Mouse (Mus musculus): Measurements from ENCODE around the gene Xylt1. TPM values are rescaled to one million over a fixed set of nuclear protein-coding genes. Genes with fewer than 3 reads are reported as not detected.

The Xylt1 gene
- polyA plus RNA-seq, 1 experiment: not detected

DNA sequence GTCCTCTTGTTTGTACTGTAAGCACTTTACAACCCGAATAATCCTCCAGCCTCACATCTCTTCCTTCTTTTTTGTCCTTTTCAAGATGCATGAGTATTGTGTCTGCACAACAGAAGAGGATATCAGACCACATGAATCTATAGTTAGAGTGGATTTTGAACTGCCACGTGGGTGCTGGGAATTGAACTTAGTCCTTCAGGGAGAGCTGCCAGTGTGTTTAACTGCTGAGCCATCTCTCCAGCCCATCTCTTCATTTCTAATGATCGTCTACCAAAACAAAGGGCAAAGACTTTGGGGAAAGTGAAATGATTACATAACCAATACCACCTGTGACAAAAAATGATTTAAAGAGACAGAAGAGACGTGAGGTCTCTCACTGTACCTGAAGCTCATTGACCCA, 5.6 kb downstream of the Xylt1 start:
- TF ChIP-seq GATA1 (IDR thresholded peaks at IDR 0.05; ENCODE audit: low read length): no peak

DNA sequence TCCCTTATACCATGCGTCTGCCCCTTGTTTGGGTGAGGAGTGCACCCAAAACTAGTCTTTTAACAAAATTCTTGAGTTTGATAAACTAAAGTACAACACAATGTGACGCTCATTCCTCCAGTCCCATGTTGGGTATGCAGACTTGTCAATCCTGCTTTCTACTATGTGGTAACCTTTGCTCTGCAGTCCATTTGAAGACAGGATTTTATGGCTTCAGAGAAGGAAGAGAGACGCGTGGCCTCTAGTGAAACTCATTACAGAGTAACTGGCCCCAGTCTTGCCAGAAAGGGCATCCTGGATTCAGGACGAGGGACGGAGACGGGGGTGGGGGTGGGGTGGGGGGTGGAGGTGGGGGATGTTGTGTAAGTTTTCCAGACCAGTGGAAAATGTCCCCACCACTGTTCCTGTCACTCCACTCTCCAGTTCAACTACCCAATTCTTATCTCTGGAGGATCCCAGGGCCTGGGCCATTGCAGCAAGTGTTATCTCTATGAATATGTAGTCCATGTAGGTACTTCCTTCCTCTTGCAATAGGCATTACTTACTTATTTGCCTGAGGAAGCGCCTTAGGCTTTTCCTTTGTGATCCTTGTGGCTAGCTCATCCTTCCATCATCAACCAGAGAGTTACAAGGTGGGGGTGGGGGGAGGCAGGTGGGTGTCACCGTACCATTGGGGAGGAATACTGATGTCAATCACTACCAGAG, 7.7 kb downstream of the Xylt1 start:
- no peak for TF ChIP-seq GATA1 (IDR thresholded peaks at IDR 0.05; ENCODE audit: low read length)

DNA sequence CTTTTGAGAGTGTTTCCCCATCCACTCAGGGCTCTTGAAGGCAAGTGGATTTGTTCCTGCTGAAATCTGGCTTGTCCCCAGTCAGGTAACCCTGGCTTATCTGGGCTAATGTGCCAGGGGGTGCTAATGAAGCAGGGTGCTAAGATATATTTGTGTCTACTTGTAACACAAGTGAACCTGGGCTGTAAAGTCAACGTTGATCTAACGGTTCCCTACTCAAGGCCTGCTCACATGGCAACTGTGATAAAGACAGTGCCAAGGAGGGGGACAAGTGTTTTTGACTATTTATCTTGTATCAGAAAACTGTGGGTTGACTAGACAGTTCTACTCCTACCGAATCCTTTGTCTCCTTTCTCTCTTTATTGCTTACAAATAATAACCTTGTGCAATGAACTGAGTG, 8.3 kb downstream of the Xylt1 start:
- TF ChIP-seq GATA1 (IDR thresholded peaks at IDR 0.05; ENCODE audit: low read length): no peak

DNA sequence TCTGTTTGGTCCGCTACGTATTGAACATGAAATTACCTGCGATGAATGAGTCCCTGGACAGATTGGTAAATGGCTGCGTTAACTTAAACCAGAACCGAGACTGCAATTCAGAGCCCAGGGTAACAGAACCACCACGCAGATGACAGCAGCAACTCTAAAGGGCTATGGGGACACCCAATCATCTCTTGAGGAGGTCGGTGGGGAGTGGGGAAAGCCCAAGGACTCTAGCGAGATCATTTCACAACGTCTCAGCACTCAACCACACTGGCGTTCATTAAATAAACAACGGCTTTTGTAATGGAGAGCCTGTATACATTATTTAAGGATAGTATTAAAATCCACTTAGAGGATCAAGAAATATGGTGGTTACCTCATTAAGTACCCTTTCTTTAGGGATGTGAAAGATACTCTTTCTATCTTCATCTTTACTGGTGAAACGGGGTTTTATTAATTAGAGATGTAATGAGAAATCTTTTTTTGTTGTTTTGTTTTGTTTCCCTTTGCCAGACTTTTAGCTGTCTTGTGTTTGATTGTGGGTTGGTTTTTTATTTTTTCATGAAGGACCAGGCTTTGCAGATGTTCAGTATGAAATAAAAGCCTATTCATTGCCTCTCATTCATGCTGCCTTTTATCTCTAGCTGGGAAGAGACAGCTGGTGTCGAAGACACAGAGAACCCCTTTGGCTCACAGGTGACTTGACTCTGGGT, 12.2 kb downstream of the Xylt1 start:
- TF ChIP-seq GATA1 (IDR thresholded peaks at IDR 0.05; ENCODE audit: low read length): no peak

DNA sequence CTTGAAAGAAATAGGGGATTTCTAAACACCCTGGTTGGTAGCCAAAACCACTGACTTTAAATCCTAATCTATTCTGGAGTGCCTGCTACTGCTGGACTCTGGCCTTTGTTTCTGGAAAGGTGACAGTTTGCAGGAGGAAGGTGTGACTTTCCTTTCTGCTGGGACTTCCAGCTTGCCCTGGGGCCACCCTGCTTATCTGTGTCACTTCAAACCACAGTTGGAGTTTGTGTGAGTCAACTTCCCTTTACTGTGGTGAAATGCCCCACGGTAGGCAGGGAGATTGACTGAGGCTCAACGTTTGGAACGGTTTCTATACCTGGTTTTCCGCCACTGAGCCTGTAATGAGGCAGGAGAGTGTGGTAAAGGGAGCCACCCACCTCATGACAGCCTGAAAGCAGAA, 13.2 kb downstream of the Xylt1 start:
- no peak for TF ChIP-seq GATA1 (IDR thresholded peaks at IDR 0.05; ENCODE audit: low read length)

DNA sequence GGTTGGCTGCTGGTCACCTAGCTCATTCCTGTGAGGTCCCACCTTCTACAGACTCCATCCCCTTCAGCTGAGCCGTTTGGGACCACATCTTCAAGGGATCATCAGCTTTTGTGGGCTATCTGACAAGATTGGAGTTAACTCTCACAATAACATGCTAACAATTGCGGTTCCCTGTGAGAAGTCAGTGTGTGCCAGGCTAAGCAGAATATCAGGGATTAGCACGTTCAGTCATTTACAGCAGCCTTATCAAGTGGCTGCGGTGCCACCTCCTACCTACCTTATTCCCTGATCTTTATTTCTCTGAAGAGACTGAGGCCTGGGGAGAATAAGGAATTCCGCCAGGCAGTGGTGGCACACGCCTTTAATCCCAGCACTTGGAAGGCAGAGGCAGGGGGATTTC, 13.6 kb downstream of the Xylt1 start:
- TF ChIP-seq GATA1 (IDR thresholded peaks at IDR 0.05; ENCODE audit: low read length): no peak

DNA sequence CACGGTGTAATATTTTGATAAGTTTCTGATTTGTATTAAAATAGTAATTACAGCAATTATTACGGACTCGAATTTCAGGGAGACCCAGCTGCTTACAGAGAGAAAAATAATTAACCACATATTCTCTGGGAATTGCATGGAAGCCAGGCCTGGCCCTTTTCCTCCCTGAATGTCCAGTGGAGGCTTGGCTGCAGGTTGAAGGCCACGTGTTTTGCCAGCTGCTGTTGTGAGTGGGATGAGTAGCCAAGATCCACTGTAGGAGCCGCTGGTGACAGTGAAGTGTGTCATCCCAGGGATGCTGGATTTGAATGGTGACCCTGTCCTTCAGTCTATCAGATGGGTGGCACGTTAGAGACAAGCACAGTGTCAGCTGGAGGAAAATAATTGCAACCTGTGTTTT, 14.7 kb downstream of the Xylt1 start:
- no peak for TF ChIP-seq GATA1 (IDR thresholded peaks at IDR 0.05; ENCODE audit: low read length)

DNA sequence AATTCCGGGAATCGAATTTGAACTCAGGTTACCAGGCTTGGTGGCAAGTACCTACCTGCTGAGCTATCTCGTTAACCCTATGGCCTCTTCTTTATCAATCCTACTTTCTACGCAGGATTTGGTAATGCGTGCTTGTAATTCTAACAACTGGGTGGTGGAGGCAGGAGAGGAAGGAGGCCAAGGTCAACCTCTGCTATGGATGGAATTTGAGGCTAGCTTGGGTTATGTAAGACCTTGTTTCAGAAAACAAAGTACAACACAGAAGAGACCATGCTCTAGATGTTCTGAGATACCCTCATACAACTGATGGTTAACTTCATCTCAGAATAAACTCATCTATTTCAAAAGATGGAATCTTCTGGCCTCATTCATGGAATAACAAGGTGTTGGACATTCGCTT, 17.1 kb downstream of the Xylt1 start:
- no peak for TF ChIP-seq GATA1 (IDR thresholded peaks at IDR 0.05; ENCODE audit: low read length)

DNA sequence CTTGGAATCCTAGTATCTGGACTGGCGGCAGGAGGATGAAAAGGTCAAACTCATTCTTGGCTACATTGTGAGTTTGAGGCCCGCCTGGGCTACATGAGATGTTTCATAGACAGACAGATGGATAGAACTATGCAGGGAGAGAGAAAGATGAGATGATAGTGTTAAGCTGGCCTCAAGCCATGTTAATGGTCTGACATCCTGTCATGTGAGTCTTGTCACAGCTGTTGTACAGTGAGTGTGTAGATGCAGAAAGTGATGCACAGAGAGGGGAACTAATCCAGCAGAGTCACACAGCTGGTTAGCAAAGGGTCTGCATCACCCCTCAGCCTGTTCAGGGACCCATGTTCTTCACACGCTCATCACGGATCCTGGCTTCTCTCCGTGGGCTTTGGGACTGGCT, 19.2 kb downstream of the Xylt1 start:
- TF ChIP-seq GATA1 (IDR thresholded peaks at IDR 0.05; ENCODE audit: low read length): no peak

DNA sequence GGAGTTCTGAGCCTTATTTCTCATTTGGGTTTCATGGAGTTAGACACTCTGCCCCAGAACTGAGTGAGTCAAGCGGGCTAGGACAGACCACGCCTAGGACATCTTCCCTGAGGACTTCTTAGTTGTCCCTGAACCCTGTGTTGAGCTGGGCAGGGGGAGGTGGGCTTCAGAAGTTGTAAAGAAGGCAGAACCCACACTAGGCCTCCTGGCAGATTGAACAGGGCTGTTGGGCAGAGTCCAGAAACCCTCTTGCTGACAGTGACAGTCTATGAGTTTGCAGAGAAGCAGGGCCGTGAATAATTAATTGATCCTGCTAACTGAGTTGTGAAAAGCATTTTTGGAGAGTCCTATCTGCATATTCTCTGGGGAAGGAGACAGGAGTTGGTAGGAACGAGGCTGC, 20.8 kb downstream of the Xylt1 start:
- TF ChIP-seq GATA1 (IDR thresholded peaks at IDR 0.05; ENCODE audit: low read length): no peak

DNA sequence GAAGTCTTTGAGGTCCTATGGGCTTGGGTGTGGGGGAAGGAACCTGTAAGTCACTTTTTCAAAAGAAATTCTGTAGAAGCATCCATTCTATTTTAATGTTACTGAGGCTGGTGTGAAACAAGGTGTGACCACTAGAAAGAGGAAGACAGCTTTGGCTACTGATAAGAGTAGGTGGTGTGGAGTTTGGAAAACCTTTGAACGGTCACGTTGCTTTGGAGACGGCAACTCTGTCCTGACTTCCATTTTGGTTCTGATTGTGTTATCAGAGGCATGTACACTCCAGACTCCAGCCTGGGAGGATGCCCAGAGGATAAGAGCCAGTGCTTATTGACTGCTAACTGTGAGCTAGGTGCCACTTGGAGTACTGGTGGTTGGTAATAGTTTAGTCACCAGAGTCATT, 25.6 kb downstream of the Xylt1 start:
- TF ChIP-seq GATA1 (IDR thresholded peaks at IDR 0.05; ENCODE audit: low read length): no peak

DNA sequence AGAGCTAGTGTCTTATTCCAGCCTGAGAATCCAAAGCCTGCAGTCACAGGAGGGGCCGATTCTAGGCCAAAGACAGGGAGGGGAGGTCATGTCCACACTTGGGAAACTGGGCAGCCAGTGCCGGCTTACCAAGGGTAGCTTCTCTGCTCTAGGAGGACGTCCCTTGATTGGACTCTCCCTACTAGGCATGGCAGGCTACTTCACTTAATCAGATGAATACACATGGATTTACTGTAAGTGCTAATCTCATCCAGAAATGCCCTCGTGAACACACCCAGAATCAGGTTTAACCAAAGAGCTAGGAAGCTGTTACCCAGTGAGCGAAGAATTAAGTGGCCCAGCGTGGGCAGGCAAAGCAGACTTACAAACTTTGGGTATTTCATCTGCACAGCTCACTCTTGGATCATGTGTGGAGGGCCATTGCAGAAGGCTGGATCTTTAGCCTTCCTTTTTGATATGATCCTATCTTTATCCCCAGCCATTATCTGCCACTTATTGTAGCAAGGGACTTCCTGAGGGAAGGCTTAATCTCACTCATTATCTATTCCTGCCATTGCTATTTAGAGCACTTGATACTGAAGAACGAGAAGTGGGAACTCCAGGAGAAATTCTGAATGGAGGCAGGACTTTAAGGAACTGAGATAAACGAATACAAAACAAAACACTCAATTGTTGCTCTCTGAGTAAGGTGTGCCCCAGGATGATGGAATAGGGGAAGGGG, 28.6 kb downstream of the Xylt1 start:
- TF ChIP-seq GATA1 (IDR thresholded peaks at IDR 0.05; ENCODE audit: low read length): no peak

DNA sequence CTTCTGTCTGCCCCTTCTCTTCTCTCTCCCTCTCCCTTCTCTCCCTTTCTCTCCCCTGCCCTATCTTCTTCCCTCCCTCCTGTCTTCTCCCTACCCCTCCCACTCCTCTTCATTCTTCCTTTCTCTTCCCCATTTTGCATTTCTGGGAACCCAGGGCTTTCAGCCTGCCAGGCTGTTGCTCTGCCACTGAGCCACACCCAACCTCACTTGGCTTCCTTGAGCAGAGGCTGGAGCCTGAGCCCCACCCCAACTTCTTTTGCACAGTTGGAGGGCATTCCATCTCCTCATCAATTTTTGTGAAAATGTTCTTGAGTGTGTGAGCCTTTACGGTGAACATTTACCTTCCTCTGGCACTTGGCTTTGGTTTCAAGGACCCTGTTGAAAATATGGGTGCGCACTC, 31.1 kb downstream of the Xylt1 start:
- no peak for TF ChIP-seq GATA1 (IDR thresholded peaks at IDR 0.05; ENCODE audit: low read length)

DNA sequence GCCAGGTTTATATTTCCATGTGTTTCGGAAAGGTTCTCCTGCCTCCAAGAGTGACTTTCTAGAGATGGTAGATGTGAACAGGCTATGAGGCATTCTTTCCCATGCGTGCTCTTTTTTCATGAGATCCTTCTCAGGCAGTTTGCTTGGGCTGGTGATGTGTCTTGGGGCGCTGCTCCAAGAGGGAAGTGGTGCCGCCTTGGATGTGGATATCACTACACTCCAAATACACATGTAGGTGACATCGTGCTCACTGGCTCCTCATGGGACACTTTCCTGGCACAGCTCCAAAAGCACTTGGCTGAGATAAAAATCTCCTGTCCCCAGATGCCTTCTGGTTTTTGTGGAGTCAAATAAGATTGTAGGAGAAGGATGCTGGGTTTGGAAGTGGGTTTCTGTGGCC, 31.6 kb downstream of the Xylt1 start:
- no peak for TF ChIP-seq GATA1 (IDR thresholded peaks at IDR 0.05; ENCODE audit: low read length)

DNA sequence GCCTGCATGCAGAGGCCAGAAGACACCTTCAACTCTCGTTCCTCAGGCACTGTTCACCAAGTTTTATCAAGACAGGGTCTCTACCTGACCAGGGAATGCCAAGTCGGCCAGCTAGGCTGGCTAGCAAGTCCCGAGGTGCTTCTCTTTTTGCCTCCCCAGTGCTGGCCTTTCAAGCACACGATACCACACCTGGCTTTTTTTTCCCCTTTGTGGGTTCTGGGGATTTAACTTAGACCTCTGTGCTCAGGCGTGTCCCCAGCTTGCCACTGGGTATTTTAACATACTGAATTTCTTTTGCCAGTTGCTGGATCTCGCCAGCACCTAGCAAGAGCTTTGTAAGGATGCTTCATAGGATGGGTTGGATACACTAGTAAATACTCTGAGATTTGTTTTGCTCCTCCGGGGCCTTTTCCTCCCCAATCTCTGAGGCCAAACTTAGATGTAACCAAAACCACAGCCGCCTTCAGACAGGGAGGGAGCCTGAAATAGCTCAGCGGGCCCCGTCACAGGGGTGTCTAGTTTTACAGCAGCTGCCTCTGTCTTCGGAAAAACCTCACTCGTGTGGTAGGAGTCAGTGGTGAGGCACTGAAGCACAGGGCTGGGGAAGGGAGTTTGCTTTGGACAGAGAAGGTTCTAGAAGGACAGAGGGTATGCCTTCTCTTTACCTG, 33.7 kb downstream of the Xylt1 start:
- TF ChIP-seq GATA1 (IDR thresholded peaks at IDR 0.05; ENCODE audit: low read length): no peak

DNA sequence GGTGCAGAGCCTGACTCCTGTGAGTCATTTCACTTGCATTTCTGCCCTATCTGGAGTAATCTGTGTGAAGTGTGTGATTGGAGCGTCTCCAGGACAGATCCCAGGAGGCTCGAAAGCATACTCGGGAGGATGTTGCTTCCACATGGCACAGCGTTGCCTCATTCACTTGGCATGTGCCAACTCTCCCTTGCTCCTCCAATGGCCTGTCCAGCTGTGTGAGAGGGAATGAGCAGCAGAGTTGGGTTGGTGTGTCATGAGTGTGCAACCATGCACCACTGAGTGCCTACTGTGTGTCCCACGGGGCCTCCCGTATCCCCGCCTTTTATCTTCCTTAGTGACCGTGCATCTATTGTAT, 34.2 kb downstream of the Xylt1 start:
- no peak for TF ChIP-seq GATA1 (IDR thresholded peaks at IDR 0.05; ENCODE audit: low read length)
